Mouse (Mus musculus) common myeloid progenitor, adult 5-6 weeks (primary cell): ENCODE data around the gene Rab34. TPM values are rescaled to one million over a fixed set of nuclear protein-coding genes. Genes with fewer than 3 reads are reported as not detected.

Experiments
- ATAC-seq: replicated peaks from 2 replicates; pipeline ENCODE4 v1.8.0; 2016; ENCODE audit warnings: low read depth, mild to moderate bottlenecking, moderate TSS enrichment, inconsistent platforms; ENCODE audit not compliant: poor library complexity, severe bottlenecking
- total RNA-seq: library from RNA; stranded (forward); fragments of 200-1000, 187-1606 nt; gene quantifications from 2 replicates; pipeline ENCODE4 v1.2.3, GENCODE M21; 2017

Rab34 gene
- total RNA-seq, 1 experiment from 2014 or later = 2.0 TPM

DNA sequence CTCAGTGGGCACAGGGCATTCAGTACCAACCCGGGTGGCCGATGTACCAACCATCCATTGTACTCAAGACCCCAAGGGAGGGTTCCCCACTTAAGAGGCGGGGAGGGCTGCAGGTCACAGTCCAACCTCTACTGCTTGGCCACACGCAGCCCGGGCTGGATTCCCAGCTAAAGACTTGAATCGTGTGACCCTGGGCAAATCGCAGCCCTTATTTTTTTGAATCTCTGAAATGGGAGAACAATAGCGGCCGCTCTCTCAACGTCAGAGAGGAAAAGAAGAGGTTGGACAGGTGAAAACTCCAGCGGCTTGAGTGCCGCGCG, 23.7 kb upstream of the Rab34 start:
- no peak for ATAC-seq

DNA sequence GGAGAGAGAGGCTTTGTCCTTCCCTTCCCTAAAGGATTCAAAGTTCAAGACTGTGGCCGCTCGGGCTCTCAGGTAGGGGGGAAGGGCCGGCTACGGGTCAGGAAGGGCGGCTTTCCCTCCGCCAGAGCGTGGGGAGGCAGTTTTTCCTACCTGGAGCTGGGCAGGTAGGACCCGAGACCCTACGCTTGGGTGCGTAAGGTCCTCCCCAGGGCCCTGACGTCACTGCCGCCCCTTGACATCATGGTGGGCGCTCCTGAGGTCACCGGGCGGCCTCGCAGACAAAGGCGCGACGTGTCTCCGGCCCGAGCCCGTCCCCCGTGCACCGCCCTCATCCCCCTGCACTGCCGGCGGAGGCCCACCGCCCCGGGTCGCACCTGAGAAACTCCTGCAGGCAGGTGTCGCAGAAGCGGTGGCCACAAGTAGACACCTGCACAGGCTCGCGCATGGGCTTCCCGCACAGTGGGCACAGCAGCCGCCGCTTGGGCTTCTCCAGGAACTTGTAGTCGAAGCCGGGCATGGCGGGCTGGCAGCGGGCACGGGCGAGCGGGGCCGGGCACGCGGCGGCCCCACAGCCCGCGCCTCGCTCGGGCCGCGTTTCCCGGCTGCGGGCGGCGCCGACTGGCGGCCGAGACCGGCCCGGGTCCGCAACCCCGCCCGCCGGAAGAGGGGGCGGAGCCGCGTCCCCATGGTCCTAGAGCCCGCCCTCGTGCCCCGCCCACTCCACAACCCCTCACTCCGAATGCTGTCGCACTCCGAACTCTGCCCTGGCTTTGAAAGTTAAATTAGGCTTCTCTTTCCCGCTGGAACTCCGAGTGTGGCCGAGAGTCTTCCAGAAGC, 23.1 kb upstream of the Rab34 start, which contains the start of gene Traf4:
Traf4 (minus strand) TSS at position 666 of the 837 bp plus-strand sequence.
- ATAC-seq = peak; percentile 61

- peak; percentile 24 for ATAC-seq
Measured at GRCm38 (mm10) chr11:78165761-78166109, 22.5 kb upstream of the Rab34 start.

GRCm38 (mm10) chr11:78166161-78166560, 22.1 kb upstream of the Rab34 start:
- no peak for ATAC-seq

DNA sequence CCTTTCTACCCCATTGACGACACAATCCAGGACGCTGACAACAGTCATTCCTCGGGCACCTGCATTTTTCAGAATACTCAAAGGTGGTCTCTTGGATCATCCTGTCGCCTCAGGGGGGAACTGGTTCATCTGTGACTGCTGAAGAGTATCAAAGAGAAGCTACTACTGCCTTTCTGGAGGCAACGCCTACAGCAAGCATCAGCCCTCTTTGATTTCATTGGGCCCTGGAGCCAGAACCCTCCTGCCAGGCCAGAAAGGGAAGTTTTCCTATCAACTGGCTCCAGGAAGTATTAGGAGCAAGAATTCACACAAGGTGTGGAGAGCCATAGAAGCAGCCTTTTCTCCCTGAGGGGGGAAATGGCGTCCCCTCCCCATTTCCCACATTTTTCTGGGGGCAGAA, 21.6 kb upstream of the Rab34 start:
- ATAC-seq = no peak

DNA sequence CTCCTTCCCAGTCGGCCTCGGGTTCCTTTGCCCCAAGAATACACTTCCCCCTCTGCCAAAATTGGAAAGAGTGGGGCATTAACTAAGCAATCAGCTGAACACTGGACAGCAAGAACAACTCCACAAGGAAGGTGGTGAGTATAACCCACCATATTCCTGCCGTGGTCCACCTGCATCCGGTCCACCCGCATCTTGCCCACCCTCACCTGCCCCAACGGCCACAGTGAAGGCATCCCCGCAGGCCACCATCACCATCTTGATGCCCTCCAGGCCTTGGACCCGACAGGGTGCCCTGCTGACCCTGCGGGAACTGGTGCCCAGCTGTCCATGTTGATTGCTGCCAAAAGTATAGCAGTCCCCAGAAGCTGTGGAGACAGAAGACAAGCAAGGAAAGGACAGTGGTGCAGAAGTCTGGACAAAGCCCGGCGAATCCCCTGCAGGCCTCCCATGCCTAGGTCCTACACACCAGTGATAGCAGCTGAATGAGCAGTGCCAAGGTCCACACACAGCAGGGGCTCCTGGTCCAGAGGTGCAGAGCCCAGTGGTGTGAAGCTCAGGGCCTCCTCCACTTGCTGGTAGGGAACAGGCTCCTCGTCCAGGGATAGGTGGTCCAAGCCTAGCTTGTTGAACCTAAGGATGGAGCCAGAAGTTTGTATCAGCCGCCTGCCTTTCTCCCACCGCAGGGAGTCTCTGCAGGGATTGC, 20.8 kb upstream of the Rab34 start:
- ATAC-seq = no peak

DNA sequence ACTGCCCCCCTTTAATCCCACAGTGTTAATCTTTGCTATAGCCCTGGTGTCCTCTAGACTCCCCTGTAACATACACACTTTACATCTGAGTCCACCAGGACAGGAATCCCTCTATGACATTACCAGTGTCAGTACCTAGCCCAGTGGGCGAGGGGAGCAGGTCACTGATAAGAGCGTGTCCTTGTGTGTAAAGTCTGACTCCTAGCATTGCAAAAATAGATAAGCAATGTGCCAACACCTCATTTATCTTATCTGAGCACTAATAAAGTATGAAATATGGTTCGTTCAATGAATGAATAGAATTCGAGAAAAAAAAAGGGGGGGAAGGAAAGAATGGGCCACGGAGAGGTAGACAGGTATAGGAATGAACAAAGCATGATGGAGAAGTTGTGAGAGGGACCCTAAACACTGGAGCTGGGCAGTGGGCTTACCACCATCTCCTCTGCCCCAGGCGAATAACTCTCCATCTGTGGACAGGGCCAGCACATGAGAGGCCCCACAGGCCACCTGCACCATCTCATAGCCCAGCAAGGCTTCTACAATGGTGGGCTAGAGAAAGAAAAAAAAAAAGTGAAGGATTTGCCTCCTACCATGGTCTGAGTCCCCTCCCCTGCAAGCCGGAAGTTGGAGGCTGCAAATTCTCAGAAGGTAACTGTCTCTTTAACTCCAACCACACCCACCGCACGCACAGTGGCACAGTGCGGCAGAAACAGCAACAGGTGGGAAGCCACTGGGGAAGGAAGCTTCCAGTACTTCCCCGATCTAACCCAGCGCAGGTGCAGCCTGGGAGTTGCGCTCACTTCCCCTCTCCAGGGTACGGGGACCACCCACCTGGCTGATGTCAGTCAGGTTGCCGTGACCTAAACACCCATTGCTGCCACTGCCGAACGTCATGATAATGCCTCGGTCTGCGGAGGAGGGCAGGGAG, 19.4 kb upstream of the Rab34 start:
- ATAC-seq = peak; percentile 9; the same call in 1 of the 2 replicates

GRCm38 (mm10) chr11:78170306-78170705, 17.9 kb upstream of the Rab34 start:
- ATAC-seq = no peak

DNA sequence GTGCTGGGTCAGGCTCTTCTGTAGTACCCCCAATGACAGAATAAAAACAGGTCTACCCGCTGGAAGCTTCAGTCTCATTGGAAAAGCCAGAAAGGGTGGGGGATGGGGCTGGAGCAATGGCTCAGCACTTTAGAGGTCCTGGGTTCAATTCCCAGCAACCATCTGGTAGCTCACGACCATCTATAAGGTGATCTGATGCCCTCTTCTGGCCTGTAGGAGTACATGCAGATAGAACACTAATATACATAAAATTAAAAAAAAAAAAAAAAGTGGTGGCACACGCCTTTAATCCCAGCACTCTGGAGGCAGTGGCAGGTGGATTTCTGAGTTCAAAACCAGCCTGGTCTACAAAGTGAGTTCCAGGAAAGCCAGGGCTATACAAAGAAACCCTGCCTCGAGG, 16.9 kb upstream of the Rab34 start:
- no peak for ATAC-seq

GRCm38 (mm10) chr11:78172034-78172747, 16.0 kb upstream of the Rab34 start:
- ATAC-seq = no peak

- ATAC-seq = no peak
Measured at GRCm38 (mm10) chr11:78172748-78173383, 15.4 kb upstream of the Rab34 start.

- ATAC-seq = no peak
Measured at GRCm38 (mm10) chr11:78174506-78174905, 13.7 kb upstream of the Rab34 start.

DNA sequence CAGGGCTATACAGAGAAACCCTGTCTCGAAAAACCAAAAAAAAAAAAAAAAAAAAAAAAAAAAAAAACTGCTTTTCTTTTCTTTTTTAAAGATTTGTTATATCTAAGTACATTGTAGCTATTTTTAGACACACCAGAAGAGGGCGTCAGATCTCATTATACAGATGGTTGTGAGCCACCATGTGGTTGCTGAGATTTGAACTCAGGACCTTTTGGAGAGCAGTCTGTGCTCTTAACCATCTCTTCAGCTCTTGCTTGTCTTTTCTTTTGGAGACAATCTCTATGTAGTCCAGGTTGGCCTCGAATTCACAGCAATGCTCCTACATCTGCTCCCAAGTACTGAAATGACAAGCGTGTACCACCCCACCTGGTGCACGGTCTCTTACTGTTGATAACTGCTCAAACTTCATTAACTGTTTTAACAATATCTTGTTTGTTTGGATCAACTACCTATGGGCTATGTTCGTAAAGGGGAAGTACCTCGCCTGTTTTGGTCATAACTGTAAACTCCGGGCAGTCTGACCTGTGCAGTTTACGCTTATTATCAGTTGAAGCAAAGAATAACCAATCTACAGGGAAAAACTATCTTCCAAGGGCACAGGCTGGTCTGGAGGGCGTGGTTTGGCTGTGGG, 12.3 kb upstream of the Rab34 start:
- peak; percentile 60; the same call in 1 of the 2 replicates for ATAC-seq

DNA sequence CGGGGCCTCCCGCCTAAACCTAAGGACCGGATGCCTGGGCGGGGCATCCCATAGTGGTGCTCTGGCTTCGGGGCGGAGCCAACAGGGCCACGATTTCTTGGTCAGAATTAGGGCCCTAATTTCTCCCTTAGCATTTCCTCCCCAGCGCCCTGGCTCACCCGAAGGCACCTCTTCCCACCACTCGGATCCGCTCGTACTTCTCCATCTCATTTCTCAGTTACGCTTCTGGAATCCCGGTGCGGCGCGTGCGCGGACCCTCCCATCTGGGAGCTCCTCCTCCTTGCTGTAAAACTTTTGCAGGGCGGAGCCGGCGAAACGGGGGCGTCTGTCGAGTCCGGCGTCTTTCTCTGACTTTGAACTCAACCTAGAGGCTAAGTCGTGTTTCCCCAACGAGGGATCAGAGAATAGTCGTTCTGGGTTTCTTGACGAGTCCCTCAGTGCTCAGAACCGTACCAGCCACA, 11.8 kb upstream of the Rab34 start, which contains the start of the genes Nek8 and Tlcd1:
Nek8 (minus strand) TSS at position 274 of the 461 bp plus-strand sequence.
Tlcd1 (plus strand) TSS at position 310 of the 461 bp plus-strand sequence.
- ATAC-seq = peak; percentile 46

- no peak for ATAC-seq
Measured at GRCm38 (mm10) chr11:78176905-78177331, 11.3 kb upstream of the Rab34 start.

DNA sequence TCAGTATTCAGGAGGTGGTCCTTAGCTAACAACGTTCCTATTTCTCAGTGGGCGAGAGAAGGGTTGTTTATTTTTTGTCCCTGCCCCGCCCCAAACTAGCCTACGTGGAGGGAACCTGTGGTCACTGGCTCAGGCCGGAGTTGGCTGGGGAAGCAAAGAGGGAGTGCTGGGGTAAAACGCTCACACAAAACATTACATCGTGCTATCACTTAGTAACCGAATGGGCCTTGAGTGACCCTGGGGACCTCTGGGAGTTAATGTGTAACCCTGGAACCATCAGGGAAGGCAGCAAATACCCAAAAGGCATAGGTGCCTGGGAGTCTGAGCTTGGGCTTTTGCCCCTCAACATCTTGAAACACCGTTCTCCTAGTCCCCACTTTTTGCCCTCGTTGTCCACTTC, 10.8 kb upstream of the Rab34 start:
- 0 out of 2 replicates have a peak, but pooled peaks have one; percentile 15 for ATAC-seq

GRCm38 (mm10) chr11:78177903-78178858, 10.0 kb upstream of the Rab34 start:
- ATAC-seq = peak; percentile 66
